Mouse (Mus musculus): ENCODE data around the gene Cel. TPM values are rescaled to one million over a fixed set of nuclear protein-coding genes. Genes with fewer than 3 reads are reported as not detected.
"Not testable (repeated sequence)": the region's sequence is repeated elsewhere in the genome, so short reads cannot be mapped to it uniquely, and the experiment has no call there.

The Cel gene
- polyA plus RNA-seq, 1 experiment from 2014 or later: not detected

DNA sequence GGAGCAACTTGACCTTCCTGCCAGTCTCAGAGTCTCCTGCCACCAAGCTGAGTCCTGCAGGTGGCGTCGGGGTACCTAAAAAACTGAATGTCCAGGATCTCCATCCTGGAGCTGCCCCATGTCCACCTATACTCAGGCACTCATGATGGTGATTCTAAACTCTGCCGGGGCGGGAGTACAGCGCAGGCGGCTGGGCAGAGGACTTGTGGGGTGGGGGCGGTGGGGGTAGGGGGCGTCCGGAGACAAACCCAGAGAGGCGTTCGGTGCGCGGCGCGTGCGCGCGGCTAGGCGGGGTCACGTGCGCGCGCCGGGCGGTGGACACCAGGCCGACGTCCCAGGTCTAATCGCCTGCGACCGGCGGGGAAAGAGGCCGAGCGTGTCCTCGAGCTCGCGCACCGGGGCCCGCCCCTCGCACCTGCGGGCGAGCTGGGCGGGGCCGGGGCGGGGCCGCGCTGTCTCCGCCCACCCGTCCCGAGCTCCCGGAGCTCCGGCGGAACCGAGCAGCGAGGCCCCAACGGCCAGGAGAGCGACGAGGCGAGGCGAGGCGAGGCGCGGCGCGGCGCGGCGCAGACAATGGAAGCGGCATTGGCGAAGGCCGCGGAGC is 50.3 kb downstream of the Cel start, which contains the start of gene Ralgds:
Ralgds (plus strand) TSS at position 328 of the 604 bp plus-strand sequence.
- H3K36me3 ChIP-seq (replicated peaks; ENCODE audit: insufficient read depth, low read length): no peaks in the 10 kb centered on the region
- peaks cover 14% of the 10 kb centered on the region for H3K4me1 ChIP-seq (ENCODE audit: insufficient read depth)
- DNase-seq (peak; percentile 50), ATAC-seq (peak; percentile 42; the same call in 1 of the 2 replicates)
- TF ChIP-seq EP300 (IDR thresholded peaks at IDR 0.05; ENCODE audit: low read depth) (no peak), CTCF (IDR thresholded peaks at IDR 0.05; ENCODE audit: low read depth) (peak; percentile 16; the same call in 1 of the 2 replicates)
- peak within 1 kb of the TSS; percentile 50 for H3K4me3 ChIP-seq (ENCODE audit: low read depth, low read length)
- peaks cover 25% of the 10 kb centered on the region for H3K27me3 ChIP-seq (ENCODE audit: insufficient read depth, low read length)
- H3K4me2 ChIP-seq (ENCODE audit: low read depth, low read length): peak within 1 kb of the TSS; percentile 87
- 1% methylated on average over 63 of the region's 71 CpGs for WGBS (ENCODE audit: insufficient replicate concordance)
- peak within 1 kb of the TSS; percentile 44 for H3K9ac ChIP-seq (replicated peaks)
- no peak within 1 kb of the TSS for H3K27ac ChIP-seq (ENCODE audit: low read depth)
- H3K9me3 ChIP-seq (ENCODE audit: low read length): no peaks in the 10 kb centered on the region

DNA sequence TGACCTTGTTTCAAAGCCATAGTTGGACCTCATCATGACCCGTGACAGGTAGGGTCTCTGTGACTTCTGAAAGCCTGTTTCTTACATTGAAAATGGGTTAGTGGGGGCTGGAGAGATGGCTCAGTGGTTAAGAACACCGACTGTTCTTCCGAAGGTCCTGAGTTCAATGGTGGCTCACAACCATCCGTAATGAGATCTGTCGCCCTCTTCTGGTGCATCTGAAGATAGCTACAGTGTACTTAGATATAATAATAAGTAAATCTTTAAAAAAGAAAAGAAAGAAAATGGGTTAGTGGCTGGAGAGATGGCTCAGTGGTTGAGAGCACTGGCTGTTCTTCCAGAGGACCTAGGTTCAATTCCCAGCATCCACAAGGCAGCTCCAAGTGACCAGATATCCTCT is 51.6 kb downstream of the Cel start:
- H3K4me1 ChIP-seq (ENCODE audit: insufficient read depth): peaks cover 11% of the 10 kb centered on the region
- TF ChIP-seq CTCF (IDR thresholded peaks at IDR 0.05; ENCODE audit: low read depth): peak; percentile 45
- H3K9me3 ChIP-seq (ENCODE audit: low read length); DNase-seq; H3K4me2 ChIP-seq (ENCODE audit: low read depth, low read length); H3K27ac ChIP-seq (ENCODE audit: low read depth); H3K9ac ChIP-seq (replicated peaks); H3K36me3 ChIP-seq (replicated peaks; ENCODE audit: insufficient read depth, low read length); H3K4me3 ChIP-seq (ENCODE audit: low read depth, low read length); ATAC-seq: not testable (repeated sequence)
- H3K27me3 ChIP-seq (ENCODE audit: insufficient read depth, low read length): peaks cover 25% of the 10 kb centered on the region
- WGBS (ENCODE audit: insufficient replicate concordance): 43% methylated on average over 5 of the region's 5 CpGs

DNA sequence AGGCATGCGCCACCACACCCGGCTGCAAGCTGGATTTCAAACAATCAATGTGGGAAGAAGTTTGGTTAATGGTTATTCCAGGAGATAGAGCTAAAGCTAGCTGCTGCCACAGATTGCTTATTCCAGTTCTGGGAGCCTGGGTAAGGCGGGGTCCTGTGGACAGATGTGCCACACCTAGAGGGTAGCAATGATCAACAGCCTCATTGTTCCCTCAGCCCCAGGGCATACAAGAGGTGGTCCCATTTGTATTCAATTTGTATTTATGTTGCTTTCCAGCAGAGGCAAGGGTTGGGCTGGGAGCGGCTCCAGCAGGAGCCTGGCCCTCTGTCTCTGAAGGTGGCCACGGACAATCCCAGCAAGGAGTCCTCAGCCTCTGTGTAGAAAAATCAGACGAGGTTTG is 56.9 kb downstream of the Cel start:
- TF ChIP-seq CTCF (IDR thresholded peaks at IDR 0.05; ENCODE audit: low read depth) (no peak), EP300 (IDR thresholded peaks at IDR 0.05; ENCODE audit: low read depth) (no peak)
- Histone ChIP-seq H3K4me2 (ENCODE audit: low read depth, low read length) (no peak overlapping the region), H3K9ac (replicated peaks) (no peak overlapping the region), H3K27me3 (ENCODE audit: insufficient read depth, low read length) (0 out of 2 replicates have a peak, but pooled peaks cover 6% of the 10 kb centered on the region), H3K9me3 (ENCODE audit: low read length) (no peaks in the 10 kb centered on the region), H3K27ac (ENCODE audit: low read depth) (no peak overlapping the region), H3K4me1 (ENCODE audit: insufficient read depth) (no peaks in the 10 kb centered on the region), H3K36me3 (replicated peaks; ENCODE audit: insufficient read depth, low read length) (no peaks in the 10 kb centered on the region), H3K4me3 (ENCODE audit: low read depth, low read length) (no peak overlapping the region)
- 75% methylated on average over 6 of the region's 6 CpGs for WGBS (ENCODE audit: insufficient replicate concordance)
- no peak for DNase-seq
- ATAC-seq: no peak

DNA sequence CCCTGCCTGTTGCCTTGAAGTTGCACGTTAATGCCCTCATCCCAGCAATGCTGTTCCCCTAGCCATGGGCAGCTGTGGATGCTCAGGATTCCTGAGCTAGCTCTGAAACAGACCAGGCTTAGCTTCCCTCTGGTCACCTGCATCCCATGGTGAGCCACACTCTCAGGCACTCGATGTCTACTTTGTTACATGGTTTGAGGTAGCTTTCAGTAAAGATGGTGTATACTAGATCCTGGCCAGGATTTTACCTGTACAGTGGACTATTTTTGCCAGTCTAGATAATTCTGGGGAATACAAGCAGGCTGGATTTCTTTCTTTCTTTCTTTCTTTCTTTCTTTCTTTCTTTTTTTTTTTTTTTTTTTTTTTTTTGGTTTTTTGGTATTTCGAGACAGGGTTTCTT is 57.4 kb downstream of the Cel start, which contains the start of gene Gm10134:
Gm10134 (plus strand) TSS at position 301 of the 400 bp plus-strand sequence.
- Histone ChIP-seq H3K36me3 (replicated peaks; ENCODE audit: insufficient read depth, low read length) (no peaks in the 10 kb centered on the region), H3K4me3 (ENCODE audit: low read depth, low read length) (no peak within 1 kb of the TSS), H3K27me3 (ENCODE audit: insufficient read depth, low read length) (0 out of 2 replicates have a peak, but pooled peaks cover 2% of the 10 kb centered on the region), H3K4me1 (ENCODE audit: insufficient read depth) (no peaks in the 10 kb centered on the region), H3K4me2 (ENCODE audit: low read depth, low read length) (no peak within 1 kb of the TSS), H3K9ac (replicated peaks) (no peak within 1 kb of the TSS), H3K9me3 (ENCODE audit: low read length) (no peaks in the 10 kb centered on the region), H3K27ac (ENCODE audit: low read depth) (no peak within 1 kb of the TSS)
- 58% methylated on average over 3 of the region's 3 CpGs for WGBS (ENCODE audit: insufficient replicate concordance)
- ATAC-seq (no peak), DNase-seq (no peak)
- TF ChIP-seq EP300 (IDR thresholded peaks at IDR 0.05; ENCODE audit: low read depth) (no peak), CTCF (IDR thresholded peaks at IDR 0.05; ENCODE audit: low read depth) (no peak)

Small RNAs within 50 kb of the gene (microRNA-seq; reads per million reads assigned to microRNA genes)
- gene Gm22824: not detected

Other genes with a start within 250 kb of the Cel start
- gene Ppp1r26, start 116.6 kb downstream of the Cel start, polyA plus RNA-seq (2015; fragmentation: Nextera tagmentation; extraction: Ambion mirVana): 0.02 and 0.05 TPM in 2 replicates
- gene 1700007K13Rik, start 97.1 kb downstream of the Cel start, polyA plus RNA-seq (2015; fragmentation: Nextera tagmentation; extraction: Ambion mirVana): not detected in 2 replicates
- gene Mrps2, start 95.3 kb downstream of the Cel start, polyA plus RNA-seq (2015; fragmentation: Nextera tagmentation; extraction: Ambion mirVana): 24.9 and 26.5 TPM in 2 replicates
- gene Gbgt1, start 66.5 kb downstream of the Cel start, polyA plus RNA-seq (2015; fragmentation: Nextera tagmentation; extraction: Ambion mirVana): 0.56 and 0.64 TPM in 2 replicates
- 1.5 and 1.9 TPM in 2 replicates for gene Gm10134, start 57.3 kb downstream of the Cel start, polyA plus RNA-seq (2015; fragmentation: Nextera tagmentation; extraction: Ambion mirVana)
- gene Ralgds, start 50.3 kb downstream of the Cel start, polyA plus RNA-seq (2015; fragmentation: Nextera tagmentation; extraction: Ambion mirVana): 1.8 TPM in 2 replicates
- 4.5 and 5.8 TPM in 2 replicates for gene Gtf3c5, start 20.3 kb upstream of the Cel start, polyA plus RNA-seq (2015; fragmentation: Nextera tagmentation; extraction: Ambion mirVana)
- 48.9 and 52.2 TPM in 2 replicates for gene Gfi1b, start 58.6 kb upstream of the Cel start, polyA plus RNA-seq (2015; fragmentation: Nextera tagmentation; extraction: Ambion mirVana)
- 3.7 TPM in 2 replicates for gene Tsc1, start 77.8 kb upstream of the Cel start, polyA plus RNA-seq (2015; fragmentation: Nextera tagmentation; extraction: Ambion mirVana)
- 2.1 and 2.5 TPM in 2 replicates for gene Spaca9, start 136.3 kb upstream of the Cel start, polyA plus RNA-seq (2015; fragmentation: Nextera tagmentation; extraction: Ambion mirVana)
- gene Ak8, start 136.8 kb upstream of the Cel start, polyA plus RNA-seq (2015; fragmentation: Nextera tagmentation; extraction: Ambion mirVana): 0.28 and 0.41 TPM in 2 replicates